Mouse (Mus musculus) myocyte (in vitro differentiated cells): ENCODE data around the gene Iqsec1. TPM values are rescaled to one million over a fixed set of nuclear protein-coding genes. Genes with fewer than 3 reads are reported as not detected.

Source experiments
- H3K27me3 ChIP-seq: one replicate; pipeline ENCODE4 v1.6.1; 2011; ENCODE audit not compliant: control insufficient read depth, insufficient read depth, insufficient read length
- H3K36me3 ChIP-seq: one replicate; pipeline ENCODE4 v1.6.1; 2011; ENCODE audit not compliant: control insufficient read depth, insufficient read depth
- H3K4me2 ChIP-seq: one replicate; pipeline ENCODE4 v1.6.1; 2011; ENCODE audit warnings: low read depth, control low read depth
- H3K4me3 ChIP-seq: one replicate; pipeline ENCODE4 v1.5.1; 2011; ENCODE audit warnings: mild to moderate bottlenecking, control low read depth, moderate library complexity
- H3K79me2 ChIP-seq: one replicate; pipeline ENCODE4 v1.6.1; 2011; ENCODE audit not compliant: control insufficient read depth, insufficient read depth
- H3ac ChIP-seq: one replicate; pipeline ENCODE4 v1.6.1; 2011; ENCODE audit not compliant: control insufficient read depth, insufficient read length
- CEBPB ChIP-seq: IDR thresholded peaks from 2 replicates; pipeline ENCODE4 v1.6.1; 2011; ENCODE audit warnings: mild to moderate bottlenecking, moderate library complexity; ENCODE audit not compliant: poor library complexity, insufficient read depth, severe bottlenecking
- E2F4 ChIP-seq: IDR thresholded peaks from one replicate; pipeline ENCODE4 v1.6.1; 2011; ENCODE audit warnings: mild to moderate bottlenecking, control low read depth, moderate library complexity; ENCODE audit not compliant: insufficient read depth
- MAX ChIP-seq: IDR thresholded peaks from one replicate; pipeline ENCODE4 v1.6.1; 2011; ENCODE audit warnings: low read depth, mild to moderate bottlenecking, control low read depth
- MYOD1 ChIP-seq, 3 experiments: IDR thresholded peaks; one replicate each; pipeline ENCODE4 v1.6.1; 2011; ENCODE audit warnings: control low read depth in 2 of 3, low read depth in 2 of 3, mild to moderate bottlenecking in 2 of 3, moderate library complexity in 1 of 3; ENCODE audit not compliant: insufficient read length in 2 of 3, control insufficient read depth in 1 of 3
- MYOG ChIP-seq, 3 experiments: IDR thresholded peaks; one replicate each; pipeline ENCODE4 v1.6.1; 2011; ENCODE audit warnings: control low read depth in 2 of 3, low read depth in 2 of 3, mild to moderate bottlenecking in 2 of 3; ENCODE audit not compliant: insufficient read length in 2 of 3, control insufficient read depth in 1 of 3, insufficient read depth in 1 of 3
- POLR2A ChIP-seq: IDR thresholded peaks from one replicate; pipeline ENCODE4 v1.6.1; 2011; ENCODE audit warnings: low read depth, mild to moderate bottlenecking, control low read depth, moderate library complexity; ENCODE audit not compliant: insufficient read length
- POLR2AphosphoS2 ChIP-seq: IDR thresholded peaks from one replicate; pipeline ENCODE4 v1.6.1; 2011; ENCODE audit warnings: low read depth, control low read depth; ENCODE audit not compliant: insufficient read length
- REST ChIP-seq: IDR thresholded peaks from one replicate; pipeline ENCODE4 v1.6.1; 2011; ENCODE audit warnings: mild to moderate bottlenecking, control low read depth, moderate library complexity; ENCODE audit not compliant: insufficient read depth, insufficient read length
- SRF ChIP-seq: IDR thresholded peaks from one replicate; pipeline ENCODE4 v1.6.1; 2011; ENCODE audit warnings: low read depth; ENCODE audit not compliant: control insufficient read depth, insufficient read length
- TCF12 ChIP-seq: IDR thresholded peaks from one replicate; pipeline ENCODE4 v1.6.1; 2011; ENCODE audit warnings: mild to moderate bottlenecking, control low read depth; ENCODE audit not compliant: poor library complexity, insufficient read depth, severe bottlenecking
- TCF3 ChIP-seq: IDR thresholded peaks from one replicate; pipeline ENCODE4 v1.6.1; 2011; ENCODE audit warnings: low read depth, control low read depth; ENCODE audit not compliant: insufficient read length
- USF1 ChIP-seq: IDR thresholded peaks from one replicate; pipeline ENCODE4 v1.6.1; 2011; ENCODE audit warnings: low read depth, mild to moderate bottlenecking, control low read depth, moderate library complexity
- polyA plus RNA-seq: library from polyadenylated mRNA; unstranded; fragments of >200 nt; fragmentation: generic; extraction: Trizol; gene quantifications from one replicate; pipeline ENCODE4 v1.2.1, GENCODE M21; 2012; ENCODE audit warnings: missing spikeins

Iqsec1 gene
- polyA plus RNA-seq, 1 experiment = 43.4 TPM

GRCm38 (mm10) chr6:90742453-90742852 lies 246.0 kb downstream of the Iqsec1 start:
- no peak for TF ChIP-seq USF1
- TF ChIP-seq MYOD1 (IDR thresholded peaks at IDR 0.05; ENCODE audit: control insufficient read depth in 1 of 3, insufficient read length in 2 of 3, low read depth in 2 of 3) = no peak
- no peak for TF ChIP-seq CEBPB
- TF ChIP-seq MAX = no peak
- TF ChIP-seq SRF = no peak
- no peak for TF ChIP-seq POLR2AphosphoS2
- no peak for TF ChIP-seq TCF3
- no peak for TF ChIP-seq POLR2A
- no peak for TF ChIP-seq TCF12
- TF ChIP-seq REST = no peak
- TF ChIP-seq E2F4 = no peak
- no peak for TF ChIP-seq MYOG (IDR thresholded peaks at IDR 0.05; ENCODE audit: control insufficient read depth in 1 of 3, insufficient read depth in 1 of 3, insufficient read length in 2 of 3, low read depth in 2 of 3)
- H3K79me2 ChIP-seq = peaks cover 71% of the 10 kb centered on the region
- no peaks in the 10 kb centered on the region for H3K27me3 ChIP-seq
- no peak overlapping the region for H3ac ChIP-seq
- H3K36me3 ChIP-seq = no peaks in the 10 kb centered on the region
- H3K4me2 ChIP-seq = no peak overlapping the region
- no peak overlapping the region for H3K4me3 ChIP-seq

- H3K4me2 ChIP-seq = no peak overlapping the region
- no peak overlapping the region for H3K4me3 ChIP-seq
- TF ChIP-seq E2F4 (no peak), TCF12 (no peak), CEBPB (no peak), USF1 (no peak), MYOD1 (IDR thresholded peaks at IDR 0.05; ENCODE audit: control insufficient read depth in 1 of 3, insufficient read length in 2 of 3, low read depth in 2 of 3) (no peak), POLR2AphosphoS2 (no peak), MYOG (IDR thresholded peaks at IDR 0.05; ENCODE audit: control insufficient read depth in 1 of 3, insufficient read depth in 1 of 3, insufficient read length in 2 of 3, low read depth in 2 of 3) (no peak), SRF (no peak), POLR2A (no peak), MAX (no peak), TCF3 (no peak), REST (no peak)
- no peaks in the 10 kb centered on the region for H3K36me3 ChIP-seq
- no peaks in the 10 kb centered on the region for H3K27me3 ChIP-seq
- peaks cover 67% of the 10 kb centered on the region for H3K79me2 ChIP-seq
- no peak overlapping the region for H3ac ChIP-seq
Observed at GRCm38 (mm10) chr6:90741717-90742116, 246.8 kb downstream of the Iqsec1 start.

GRCm38 (mm10) chr6:90741056-90741420 lies 247.4 kb downstream of the Iqsec1 start:
- Histone ChIP-seq H3K4me2 (no peak overlapping the region), H3K27me3 (no peaks in the 10 kb centered on the region), H3K36me3 (no peaks in the 10 kb centered on the region), H3ac (no peak overlapping the region), H3K79me2 (peaks cover 66% of the 10 kb centered on the region), H3K4me3 (no peak overlapping the region)
- TF ChIP-seq SRF (no peak), MYOD1 (IDR thresholded peaks at IDR 0.05; ENCODE audit: control insufficient read depth in 1 of 3, insufficient read length in 2 of 3, low read depth in 2 of 3) (no peak), CEBPB (no peak), TCF3 (no peak)

GRCm38 (mm10) chr6:90740348-90741055 lies 248.0 kb downstream of the Iqsec1 start:
- H3K36me3 ChIP-seq = no peaks in the 10 kb centered on the region
- no peaks in the 10 kb centered on the region for H3K27me3 ChIP-seq
- H3K4me3 ChIP-seq = no peak overlapping the region
- no peak overlapping the region for H3K4me2 ChIP-seq
- H3K79me2 ChIP-seq = peaks cover 65% of the 10 kb centered on the region
- no peak overlapping the region for H3ac ChIP-seq
- peak; percentile 54 for TF ChIP-seq CEBPB
- no peak for TF ChIP-seq TCF12

- Histone ChIP-seq H3ac (no peak overlapping the region), H3K4me3 (peak overlapping the region; percentile 26), H3K27me3 (no peaks in the 10 kb centered on the region), H3K79me2 (peaks cover 63% of the 10 kb centered on the region), H3K36me3 (no peaks in the 10 kb centered on the region), H3K4me2 (peak overlapping the region; percentile 98)
- TF ChIP-seq MAX (no peak), MYOD1 (IDR thresholded peaks at IDR 0.05; ENCODE audit: control insufficient read depth in 1 of 3, insufficient read length in 2 of 3, low read depth in 2 of 3) (peak in 1 of 3 experiments; percentile 27), MYOG (IDR thresholded peaks at IDR 0.05; ENCODE audit: control insufficient read depth in 1 of 3, insufficient read depth in 1 of 3, insufficient read length in 2 of 3, low read depth in 2 of 3) (peak in 1 of 3 experiments; percentile 50)
Observed at GRCm38 (mm10) chr6:90737376-90737775, 251.1 kb downstream of the Iqsec1 start.
